Mouse (Mus musculus) stomach, embryonic 14.5 days (tissue): Measurements from ENCODE around the gene E2f6. TPM values are rescaled to one million over a fixed set of nuclear protein-coding genes. Genes with fewer than 3 reads are reported as not detected.
A peak's percentile ranks its signal among the peaks of the same experiment; 100 is the strongest.

ENCODE experiments used
- ATAC-seq: fragments of 200-750 bp; cut with Nextera tagmentation; 2 replicates; pipeline ENCODE4 v1.8.0; 2017; ENCODE audit warnings: low read depth, moderate TSS enrichment; ENCODE audit not compliant: insufficient number of reproducible peaks, insufficient read depth, low FRiP score
- H3K27ac ChIP-seq: fragments of 300-500 bp; sonication (generic); 2 replicates; pipeline ENCODE4 v1.5.1; 2014; ENCODE audit warnings: mild to moderate bottlenecking, low read length, moderate library complexity, mixed read lengths
- H3K27me3 ChIP-seq: fragments of 300-500 bp; sonication (generic); 2 replicates; pipeline ENCODE4 v1.6.1; 2014; ENCODE audit warnings: low read length, control low read depth, mixed read lengths; ENCODE audit not compliant: control insufficient read depth, insufficient read depth
- H3K36me3 ChIP-seq: fragments of 300-500 bp; sonication (generic); 2 replicates; pipeline ENCODE4 v1.6.1; 2014; ENCODE audit warnings: mild to moderate bottlenecking, control low read depth, low read length, moderate library complexity, mixed read lengths; ENCODE audit not compliant: control insufficient read depth, insufficient read depth
- H3K4me1 ChIP-seq: fragments of 300-500 bp; sonication (generic); 2 replicates; pipeline ENCODE4 v1.6.1; 2014; ENCODE audit warnings: low read length, control low read depth, mixed read lengths; ENCODE audit not compliant: control insufficient read depth, insufficient read depth
- H3K4me2 ChIP-seq: fragments of 300-500 bp; sonication (generic); replicated peaks from 2 replicates; pipeline ENCODE4 v1.6.1; 2014; ENCODE audit warnings: low read depth, low read length, control low read depth
- H3K4me3 ChIP-seq: fragments of 300-500 bp; sonication (generic); 2 replicates; pipeline ENCODE4 v1.5.1; 2014; ENCODE audit warnings: low read depth, low read length, control low read depth
- H3K9ac ChIP-seq: fragments of 300-500 bp; sonication (generic); replicated peaks from 2 replicates; pipeline ENCODE4 v1.6.1; 2014; ENCODE audit warnings: low read depth, mild to moderate bottlenecking, control low read depth, low read length, moderate library complexity, mixed read lengths
- H3K9me3 ChIP-seq: fragments of 300-500 bp; sonication (generic); 2 replicates; pipeline ENCODE4 v1.6.1; 2016; ENCODE audit warnings: low read depth, low read length, control low read depth; ENCODE audit not compliant: control insufficient read depth
- WGBS: fragments of 180-500 bp; shearing (Covaris S2); extraction: QIAGEN DNeasy Blood & Tissue Kit; methylation state at CpG from one replicate; pipeline ENCODE4 v1.1.7; 2014; 5-methylcytosine and 5-hydroxymethylcytosine counted together
- polyA plus RNA-seq: library from polyadenylated mRNA; unstranded; fragments of >200 nt; fragmentation: Nextera tagmentation; extraction: Ambion mirVana; gene quantifications from 2 replicates; pipeline ENCODE4 v1.2.1, GENCODE M21; 2014

E2f6 gene
- polyA plus RNA-seq, 1 experiment from 2014 or later, result 49.1 TPM

DNA sequence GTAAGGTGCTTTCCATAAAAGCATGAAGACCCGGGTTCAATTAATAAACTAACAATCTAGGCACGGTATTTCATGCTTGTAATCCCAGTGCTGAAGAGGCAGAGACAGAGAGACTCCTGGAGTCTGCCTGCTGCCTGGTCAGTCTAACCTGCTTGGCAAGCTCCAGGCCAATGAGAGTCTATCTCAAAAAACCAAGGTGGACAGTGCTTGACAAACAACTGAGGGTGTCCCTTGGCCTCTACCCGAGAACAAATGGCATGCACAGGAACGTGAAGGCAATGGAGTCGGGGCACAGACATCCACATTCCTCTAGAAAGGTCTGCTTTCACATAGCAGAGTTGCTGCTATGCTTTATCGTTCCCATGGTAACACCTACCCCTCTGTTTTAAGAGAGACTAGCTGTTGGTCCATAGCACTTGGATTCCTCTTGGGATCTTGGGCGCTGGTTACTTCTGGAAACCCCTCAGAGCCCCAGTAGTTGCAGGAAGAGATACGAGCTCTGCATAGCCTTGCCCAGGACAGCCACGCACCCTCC is 59.2 kb downstream of the E2f6 start:
- Histone ChIP-seq H3K36me3 (no peaks in the 10 kb centered on the region), H3K4me2 (no peak overlapping the region), H3K9me3 (no peaks in the 10 kb centered on the region), H3K27ac (peak overlapping the region; percentile 90), H3K9ac (no peak overlapping the region), H3K27me3 (no peaks in the 10 kb centered on the region), H3K4me1 (peaks cover 53% of the 10 kb centered on the region), H3K4me3 (no peak overlapping the region)
- 41% methylated on average over 9 of the region's 9 CpGs for WGBS
- ATAC-seq, result peak; percentile 11; the same call in 1 of the 2 replicates

DNA sequence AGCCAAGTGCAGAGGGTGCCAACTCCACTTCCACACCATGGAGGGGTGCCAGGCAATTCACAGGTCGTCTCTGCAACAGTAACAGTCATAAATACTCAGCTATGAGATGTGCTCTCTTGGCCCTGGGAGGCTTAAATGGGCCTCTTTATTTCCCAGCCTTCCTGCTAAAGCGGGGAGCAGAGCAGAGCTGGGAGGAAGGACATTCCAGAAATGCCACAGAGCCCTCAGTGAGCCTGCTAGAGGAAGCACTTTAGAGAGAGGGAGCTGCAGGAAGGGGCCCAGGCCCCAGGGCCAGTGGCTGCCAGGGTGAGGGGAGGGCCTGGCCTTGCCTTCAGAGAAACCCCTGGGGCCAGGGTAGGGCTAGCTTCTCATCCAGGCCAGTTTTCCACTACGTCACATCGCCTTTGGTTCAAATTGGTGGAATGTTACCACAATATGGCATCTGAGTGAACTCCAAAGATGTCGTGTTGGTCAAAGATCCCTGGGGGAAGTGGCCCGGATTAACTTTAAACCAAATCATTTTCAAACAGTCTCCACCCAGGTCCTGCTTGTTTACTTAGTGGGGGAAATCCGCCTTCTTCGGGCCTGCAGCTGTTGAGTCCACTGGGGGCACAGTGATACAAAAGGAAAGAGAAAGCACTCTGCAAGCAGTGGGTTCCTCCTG is 59.8 kb downstream of the E2f6 start:
- no peaks in the 10 kb centered on the region for H3K36me3 ChIP-seq
- no peaks in the 10 kb centered on the region for H3K9me3 ChIP-seq
- peaks cover 56% of the 10 kb centered on the region for H3K4me1 ChIP-seq
- H3K27ac ChIP-seq, result peak overlapping the region; percentile 90
- H3K9ac ChIP-seq, result no peak overlapping the region
- ATAC-seq, result peak; percentile 56; the same call in 1 of the 2 replicates
- H3K4me2 ChIP-seq, result no peak overlapping the region
- no peak overlapping the region for H3K4me3 ChIP-seq
- WGBS, result 22% methylated on average over 8 of the region's 8 CpGs
- H3K27me3 ChIP-seq, result no peaks in the 10 kb centered on the region

DNA sequence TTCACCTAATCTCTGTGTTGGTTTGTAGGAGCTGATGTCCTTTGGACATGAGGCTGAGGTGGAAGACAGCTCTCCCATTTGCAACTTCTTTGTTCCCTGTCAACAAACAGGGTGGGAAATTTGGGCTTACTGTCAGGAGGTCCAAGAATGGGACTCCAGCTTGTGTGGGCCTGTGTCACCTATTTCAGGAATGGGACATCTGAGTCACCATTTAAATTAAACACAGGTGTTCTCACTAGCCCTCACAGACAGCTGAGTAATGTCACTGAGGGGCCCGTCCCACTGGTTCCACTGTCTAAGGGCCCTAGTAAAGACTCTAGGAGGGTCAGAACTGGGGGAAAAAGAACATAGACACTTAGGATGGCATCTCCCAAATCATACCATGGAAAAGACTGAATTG is 61.2 kb downstream of the E2f6 start:
- 84% methylated on average over 1 of the region's 1 CpGs for WGBS
- Histone ChIP-seq H3K27ac (no peak overlapping the region), H3K9me3 (no peaks in the 10 kb centered on the region), H3K27me3 (no peaks in the 10 kb centered on the region), H3K9ac (no peak overlapping the region), H3K4me1 (peaks cover 46% of the 10 kb centered on the region), H3K4me2 (no peak overlapping the region), H3K36me3 (no peaks in the 10 kb centered on the region), H3K4me3 (no peak overlapping the region)
- no peak for ATAC-seq

DNA sequence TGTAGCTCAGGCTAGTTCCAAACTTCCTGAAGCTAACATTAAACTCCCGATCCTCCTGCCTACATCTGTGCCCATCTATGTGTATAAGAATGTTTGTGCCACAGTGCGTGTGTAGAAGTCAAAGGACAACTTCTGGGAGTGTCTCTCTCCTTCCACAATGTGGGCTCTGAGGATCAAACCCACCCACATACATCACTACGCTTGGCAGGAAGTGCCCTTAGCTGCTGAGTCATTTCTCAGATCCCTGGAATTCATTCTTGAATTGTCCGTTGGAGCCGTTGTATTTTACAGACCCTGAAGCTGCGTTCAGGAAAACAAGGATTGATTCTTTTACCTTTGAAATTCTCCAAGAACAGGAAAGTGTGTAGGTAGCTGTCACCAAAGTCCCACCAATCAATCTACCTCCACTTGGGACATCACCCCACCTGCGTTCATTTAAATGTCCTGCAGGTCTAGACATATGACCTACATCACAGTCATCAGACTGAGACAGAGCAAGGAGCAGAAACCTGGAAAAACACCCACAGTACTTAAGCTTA is 62.2 kb downstream of the E2f6 start:
- Histone ChIP-seq H3K9ac (no peak overlapping the region), H3K4me2 (no peak overlapping the region), H3K9me3 (no peaks in the 10 kb centered on the region), H3K4me3 (no peak overlapping the region), H3K27ac (no peak overlapping the region; the same call in 1 of the 2 replicates), H3K27me3 (no peaks in the 10 kb centered on the region), H3K4me1 (peaks cover 49% of the 10 kb centered on the region), H3K36me3 (no peaks in the 10 kb centered on the region)
- ATAC-seq, result no peak
- WGBS, result 49% methylated on average over 7 of the region's 7 CpGs

DNA sequence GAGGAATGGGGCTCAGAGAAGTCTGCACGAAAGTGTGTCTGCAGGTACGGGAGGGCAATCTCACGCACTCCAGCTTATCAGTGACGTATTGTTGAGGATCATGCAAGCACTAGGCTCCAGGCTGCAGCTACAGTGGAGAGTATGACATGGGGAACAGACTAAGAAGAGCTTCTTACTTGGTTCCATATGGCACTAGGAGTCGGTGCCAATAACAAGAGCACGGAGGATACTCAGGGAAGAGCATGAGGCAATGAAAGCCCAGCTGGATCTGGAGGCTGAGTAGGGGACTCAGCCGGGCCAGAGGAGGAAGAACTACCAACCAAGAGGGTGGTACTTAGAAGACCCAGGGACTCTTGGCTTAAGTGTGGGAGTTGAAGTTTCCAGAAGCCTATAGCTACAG is 62.8 kb downstream of the E2f6 start:
- no peak overlapping the region for H3K9ac ChIP-seq
- H3K36me3 ChIP-seq, result no peaks in the 10 kb centered on the region
- H3K27me3 ChIP-seq, result no peaks in the 10 kb centered on the region
- 67% methylated on average over 7 of the region's 7 CpGs for WGBS
- H3K9me3 ChIP-seq, result no peaks in the 10 kb centered on the region
- H3K4me3 ChIP-seq, result no peak overlapping the region
- ATAC-seq, result no peak
- H3K4me1 ChIP-seq, result peaks cover 49% of the 10 kb centered on the region
- no peak overlapping the region; the same call in 1 of the 2 replicates for H3K27ac ChIP-seq
- no peak overlapping the region for H3K4me2 ChIP-seq

DNA sequence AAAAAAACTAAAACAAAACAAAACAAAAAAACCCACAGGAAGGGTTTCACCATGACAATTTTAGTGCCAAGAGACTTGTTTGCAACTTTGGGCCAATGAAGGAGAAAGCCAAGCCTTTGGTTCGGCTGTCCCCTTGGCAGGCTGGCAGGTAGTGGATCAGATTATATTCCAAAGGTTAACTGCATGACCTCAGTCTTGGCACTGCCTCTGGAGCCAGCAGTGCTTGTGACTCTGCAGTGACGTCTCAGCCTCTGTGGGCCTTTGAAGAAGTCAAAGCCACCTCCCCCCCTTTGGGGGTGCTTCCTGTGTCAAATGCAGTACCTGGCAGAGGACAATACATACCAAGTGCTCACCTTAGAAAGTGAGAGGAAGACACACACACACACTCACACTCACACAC is 63.3 kb downstream of the E2f6 start:
- H3K4me1 ChIP-seq, result peaks cover 45% of the 10 kb centered on the region
- 68% methylated on average over 2 of the region's 2 CpGs for WGBS
- no peaks in the 10 kb centered on the region for H3K27me3 ChIP-seq
- no peaks in the 10 kb centered on the region for H3K36me3 ChIP-seq
- ATAC-seq, result no peak
- no peak overlapping the region for H3K27ac ChIP-seq
- H3K9ac ChIP-seq, result no peak overlapping the region
- H3K4me3 ChIP-seq, result no peak overlapping the region
- H3K4me2 ChIP-seq, result no peak overlapping the region
- H3K9me3 ChIP-seq, result no peaks in the 10 kb centered on the region

DNA sequence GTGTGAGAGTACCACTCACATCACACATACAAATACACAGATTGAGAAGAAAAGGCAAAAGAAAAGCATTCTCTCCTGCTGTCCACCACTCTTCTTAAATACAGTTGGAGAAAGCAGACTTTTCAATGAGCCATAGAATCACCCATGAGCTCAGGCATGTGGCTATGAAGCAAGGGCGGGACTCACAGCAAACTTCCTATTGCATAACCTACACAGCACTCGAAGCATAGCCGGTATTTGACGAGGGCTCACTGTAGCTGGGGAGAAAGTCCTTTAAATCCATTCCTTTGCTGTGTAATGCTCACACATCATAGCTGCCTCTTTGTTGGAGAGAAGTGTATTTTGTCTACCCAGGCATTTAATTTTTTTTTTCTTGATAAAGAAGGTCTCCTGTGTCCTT is 64.5 kb downstream of the E2f6 start:
- ATAC-seq, result peak; percentile 50; the same call in 1 of the 2 replicates
- Histone ChIP-seq H3K4me3 (no peak overlapping the region), H3K4me2 (no peak overlapping the region), H3K27ac (no peak overlapping the region), H3K4me1 (peaks cover 33% of the 10 kb centered on the region), H3K36me3 (no peaks in the 10 kb centered on the region), H3K9me3 (no peaks in the 10 kb centered on the region), H3K27me3 (no peaks in the 10 kb centered on the region), H3K9ac (no peak overlapping the region)
- 18% methylated on average over 4 of the region's 4 CpGs for WGBS

DNA sequence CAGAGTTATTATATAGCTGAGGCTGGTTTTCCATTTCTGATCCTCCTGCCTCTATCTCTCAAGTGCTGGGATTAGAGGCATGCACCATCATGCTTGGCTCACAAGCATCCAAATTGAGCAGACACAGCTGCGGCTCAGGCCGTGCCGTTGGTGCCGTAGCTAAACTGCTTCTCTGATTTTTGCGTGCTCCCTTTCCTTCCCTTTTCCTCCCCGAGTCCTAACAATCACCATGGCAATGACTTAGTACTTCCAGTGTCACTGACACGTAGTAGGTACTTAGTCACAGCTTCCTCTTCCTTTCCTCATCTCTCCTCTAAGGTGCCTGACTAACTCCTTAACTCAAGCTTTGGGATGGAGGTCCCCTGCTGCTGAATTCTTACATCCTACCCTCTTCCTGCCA is 64.9 kb downstream of the E2f6 start:
- ATAC-seq, result no peak
- H3K4me1 ChIP-seq, result peaks cover 29% of the 10 kb centered on the region

More for the DNA sequence above, 64.9 kb downstream of the E2f6 start:
- Histone ChIP-seq H3K9me3 (no peaks in the 10 kb centered on the region), H3K4me3 (no peak overlapping the region), H3K36me3 (no peaks in the 10 kb centered on the region), H3K27me3 (no peaks in the 10 kb centered on the region), H3K9ac (no peak overlapping the region), H3K4me2 (no peak overlapping the region), H3K27ac (no peak overlapping the region)
- 56% methylated on average over 7 of the region's 7 CpGs for WGBS
